Mouse (Mus musculus) forebrain, embryonic 15.5 days (tissue): ENCODE data around the gene Lin52. TPM values are rescaled to one million over a fixed set of nuclear protein-coding genes. Genes with fewer than 3 reads are reported as not detected.

Experiments used
- ATAC-seq: fragments of 200-750 bp; cut with Nextera tagmentation; replicated peaks from 2 replicates; pipeline ENCODE4 v1.8.0; 2017; ENCODE audit warnings: mild to moderate bottlenecking, moderate TSS enrichment, moderate library complexity
- H3K27ac ChIP-seq: fragments of 300-500 bp; sonication (generic); replicated peaks from 2 replicates; pipeline ENCODE4 v1.5.1; 2015; ENCODE audit warnings: mild to moderate bottlenecking, inconsistent platforms
- H3K27me3 ChIP-seq: fragments of 300-500 bp; sonication (generic); 2 replicates; pipeline ENCODE4 v1.6.1; 2015; ENCODE audit warnings: inconsistent platforms
- H3K36me3 ChIP-seq: fragments of 300-500 bp; sonication (generic); 2 replicates; pipeline ENCODE4 v1.6.1; 2015; ENCODE audit warnings: mild to moderate bottlenecking, inconsistent platforms
- H3K4me1 ChIP-seq: fragments of 300-500 bp; sonication (generic); 2 replicates; pipeline ENCODE4 v1.6.1; 2015; ENCODE audit warnings: inconsistent platforms
- H3K4me2 ChIP-seq: fragments of 300-500 bp; sonication (generic); replicated peaks from 2 replicates; pipeline ENCODE4 v1.6.1; 2015; ENCODE audit warnings: mild to moderate bottlenecking, inconsistent platforms
- H3K4me3 ChIP-seq: fragments of 300-500 bp; sonication (generic); 2 replicates; pipeline ENCODE4 v1.5.1; 2015; ENCODE audit warnings: mild to moderate bottlenecking, inconsistent platforms
- H3K9ac ChIP-seq: fragments of 300-500 bp; sonication (generic); replicated peaks from 2 replicates; pipeline ENCODE4 v1.6.1; 2015; ENCODE audit warnings: mild to moderate bottlenecking, inconsistent platforms
- H3K9me3 ChIP-seq: fragments of 300-500 bp; sonication (generic); 2 replicates; pipeline ENCODE4 v1.6.1; 2016; ENCODE audit warnings: inconsistent platforms
- WGBS: fragments of 180-500 bp; shearing (Covaris S2); methylation state at CpG from one replicate; pipeline ENCODE4 v1.1.7; 2015; ENCODE audit warnings: mixed read lengths; 5-methylcytosine and 5-hydroxymethylcytosine counted together
- polyA plus RNA-seq: library from polyadenylated mRNA; unstranded; fragments of >200 nt; fragmentation: Nextera tagmentation; extraction: Ambion mirVana; gene quantifications from 2 replicates; pipeline ENCODE4 v1.2.1, GENCODE M21; 2015

Gene Lin52
- polyA plus RNA-seq, 1 experiment from 2014 or later, result 39.3 TPM

DNA sequence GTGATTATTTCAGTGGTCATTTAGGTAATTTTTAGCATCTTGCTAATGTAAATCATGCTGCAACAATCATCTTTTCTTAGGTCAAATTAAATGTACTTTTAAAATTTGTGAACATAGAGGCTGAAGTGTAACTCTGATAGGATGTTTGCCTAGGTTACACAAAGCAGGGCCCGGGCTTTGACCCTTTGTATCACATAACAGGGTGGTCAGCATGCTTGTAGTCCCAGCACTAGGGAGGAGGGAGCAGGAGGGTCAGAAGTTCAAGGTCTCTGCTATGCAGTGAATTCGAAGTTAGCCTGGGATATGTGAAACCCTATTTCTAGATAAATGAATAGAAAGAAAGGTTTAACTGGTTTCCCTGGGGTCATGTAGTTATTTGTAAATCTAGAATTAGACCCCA is 30.0 kb downstream of the Lin52 start:
- no peaks in the 10 kb centered on the region for H3K9me3 ChIP-seq
- no peaks in the 10 kb centered on the region for H3K27me3 ChIP-seq
- ATAC-seq, result no peak
- H3K4me1 ChIP-seq, result no peaks in the 10 kb centered on the region
- H3K36me3 ChIP-seq, result peaks cover 3% of the 10 kb centered on the region; the same call in 1 of the 2 replicates
- H3K4me3 ChIP-seq, result no peak overlapping the region
- H3K4me2 ChIP-seq, result no peak overlapping the region
- 76% methylated on average over 2 of the region's 2 CpGs for WGBS
- H3K27ac ChIP-seq, result no peak overlapping the region
- H3K9ac ChIP-seq, result no peak overlapping the region

DNA sequence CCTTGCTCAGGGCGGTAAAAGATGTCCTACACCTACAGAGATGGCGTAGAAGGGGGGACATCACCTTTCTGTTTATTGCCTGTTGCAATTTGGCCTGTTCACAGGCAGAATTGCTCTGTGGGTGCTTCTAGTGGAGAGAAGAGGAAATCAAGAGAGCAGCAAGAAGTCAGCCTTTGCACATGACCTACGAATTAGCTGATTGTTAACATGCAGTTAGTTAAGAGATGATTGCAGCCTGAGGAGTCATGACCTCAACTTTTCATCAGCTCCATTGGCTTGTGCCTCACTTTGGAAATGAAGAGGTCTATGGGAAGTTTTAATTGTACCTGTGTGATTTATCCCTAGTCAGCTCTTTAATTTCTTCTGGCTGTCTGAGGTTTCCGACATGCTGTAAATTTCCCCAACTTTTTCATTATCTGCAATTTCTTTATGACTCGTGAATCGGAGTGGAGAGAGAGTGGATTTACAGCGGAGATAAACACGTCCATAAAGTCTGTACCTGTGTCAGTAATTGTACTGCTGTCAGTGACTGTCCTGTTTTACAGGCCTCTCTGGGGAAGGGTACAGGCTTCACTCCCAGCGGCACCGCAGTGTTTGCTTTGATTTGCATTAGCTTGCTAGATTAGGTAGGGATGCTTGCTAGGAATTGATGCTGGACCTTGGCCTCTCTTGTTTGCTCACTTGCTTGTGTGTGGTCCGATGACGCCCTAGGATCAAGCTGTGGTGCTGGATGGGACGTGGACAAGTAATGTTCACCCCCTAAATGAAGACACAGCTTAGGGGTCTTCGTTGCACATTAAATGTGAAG is 31.8 kb downstream of the Lin52 start:
- 95% methylated on average over 14 of the region's 14 CpGs for WGBS
- Histone ChIP-seq H3K4me2 (no peak overlapping the region), H3K9ac (no peak overlapping the region), H3K27ac (no peak overlapping the region), H3K27me3 (no peaks in the 10 kb centered on the region), H3K4me3 (no peak overlapping the region), H3K9me3 (no peaks in the 10 kb centered on the region), H3K36me3 (peaks cover 3% of the 10 kb centered on the region; the same call in 1 of the 2 replicates), H3K4me1 (peaks cover 6% of the 10 kb centered on the region)
- no peak for ATAC-seq

DNA sequence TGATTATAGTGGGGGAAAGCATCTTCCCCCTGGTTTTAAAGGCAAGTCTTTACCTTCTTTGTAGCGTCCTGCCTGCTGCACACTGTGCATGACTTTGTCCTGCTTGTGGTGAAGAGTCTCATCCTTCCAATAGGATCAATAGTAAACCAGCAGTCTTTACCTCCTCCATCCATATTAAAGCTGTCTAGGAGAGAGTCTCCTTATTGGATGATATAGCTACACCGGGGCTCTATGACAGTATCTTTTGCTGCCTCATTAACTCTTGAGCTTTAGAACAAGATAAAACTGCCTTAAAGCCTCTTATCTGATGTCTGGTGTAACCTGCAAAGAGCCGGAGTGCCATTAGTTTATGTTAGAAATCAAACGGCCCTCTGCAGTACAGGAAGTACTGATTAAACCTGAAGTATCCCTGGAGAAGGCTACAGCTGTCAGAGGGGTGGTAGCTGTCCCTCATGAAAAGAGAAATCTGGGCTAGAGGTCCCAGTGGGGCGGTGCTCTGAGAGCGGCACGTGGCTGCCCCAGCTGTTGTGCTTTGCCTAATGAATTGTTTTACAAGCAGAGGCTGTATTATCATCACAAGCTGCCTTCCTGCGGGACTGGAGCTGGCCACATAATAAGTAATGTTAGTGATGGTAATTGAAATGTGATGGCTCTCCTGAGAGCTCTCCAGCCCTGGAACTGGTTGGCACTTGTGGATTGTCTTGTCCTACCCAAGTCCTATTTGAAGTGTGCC is 36.3 kb downstream of the Lin52 start:
- 0 out of 2 replicates have a peak overlapping the region, but pooled peaks have one; percentile 35 for H3K27ac ChIP-seq
- no peaks in the 10 kb centered on the region for H3K9me3 ChIP-seq
- H3K36me3 ChIP-seq, result no peaks in the 10 kb centered on the region
- ATAC-seq, result peak; percentile 13; the same call in 1 of the 2 replicates
- no peak overlapping the region for H3K9ac ChIP-seq
- WGBS, result 27% methylated on average over 8 of the region's 8 CpGs
- no peaks in the 10 kb centered on the region for H3K27me3 ChIP-seq
- peaks cover 6% of the 10 kb centered on the region for H3K4me1 ChIP-seq
- no peak overlapping the region for H3K4me3 ChIP-seq
- no peak overlapping the region for H3K4me2 ChIP-seq

DNA sequence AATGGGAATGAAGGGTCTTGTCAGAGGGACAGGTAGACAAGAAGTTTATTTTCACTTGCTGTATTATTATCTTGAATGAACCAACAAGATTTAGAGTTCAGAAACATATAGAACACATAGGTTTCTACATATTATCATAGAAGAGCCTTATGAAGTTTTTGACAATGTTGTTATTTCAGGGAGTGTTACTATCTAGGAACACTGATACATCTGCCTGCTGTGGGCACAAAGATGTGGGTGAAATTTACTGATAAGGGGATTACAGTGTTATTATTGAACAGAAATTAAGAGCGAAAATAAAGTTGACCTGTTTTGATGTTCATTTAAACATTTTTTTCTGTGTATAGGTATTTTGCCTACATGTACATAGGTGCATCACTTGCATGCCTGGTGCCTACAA is 45.6 kb downstream of the Lin52 start:
- Histone ChIP-seq H3K27me3 (no peaks in the 10 kb centered on the region), H3K4me1 (peaks cover 12% of the 10 kb centered on the region), H3K9ac (no peak overlapping the region), H3K27ac (no peak overlapping the region), H3K4me2 (no peak overlapping the region), H3K36me3 (no peaks in the 10 kb centered on the region), H3K9me3 (no peaks in the 10 kb centered on the region), H3K4me3 (no peak overlapping the region)
- WGBS, result 100% methylated on average over 1 of the region's 1 CpGs
- ATAC-seq, result no peak

DNA sequence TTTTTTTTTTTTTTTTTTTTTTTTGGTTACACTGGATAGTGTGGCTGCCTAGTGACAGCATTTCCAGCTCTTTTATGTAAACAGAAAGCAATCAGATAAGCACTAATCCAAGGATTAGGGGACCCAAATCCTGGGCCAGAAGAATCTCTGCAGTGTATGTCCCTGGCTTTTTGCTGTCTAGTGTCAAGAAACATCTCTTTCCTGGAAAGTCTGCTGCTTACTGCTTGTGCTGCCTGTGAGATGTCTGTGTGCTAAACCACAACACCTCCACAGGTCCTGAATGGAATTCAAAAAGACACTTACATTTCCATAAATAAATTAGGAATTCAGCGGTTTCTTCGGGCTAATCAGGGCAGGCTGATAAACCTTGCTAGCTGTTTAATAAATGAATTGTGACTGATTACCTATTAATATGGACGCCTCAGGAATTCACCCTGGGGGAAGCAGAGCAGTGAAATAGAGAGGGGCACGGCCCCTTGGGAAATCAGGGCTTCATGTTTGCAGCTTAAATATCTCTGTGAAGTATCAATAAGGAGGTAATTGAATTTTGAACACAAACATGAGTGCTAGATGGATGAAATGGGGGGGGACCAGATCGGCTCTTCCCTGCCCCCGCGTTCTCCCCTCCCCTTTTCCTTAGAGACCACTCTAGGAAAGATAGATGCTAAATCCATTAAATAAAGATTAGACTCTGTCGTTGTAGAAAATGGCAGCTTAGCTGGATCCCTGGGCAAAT is 49.5 kb downstream of the Lin52 start:
- Histone ChIP-seq H3K27me3 (no peaks in the 10 kb centered on the region), H3K4me1 (peaks cover 12% of the 10 kb centered on the region), H3K27ac (0 out of 2 replicates have a peak overlapping the region, but pooled peaks have one; percentile 9), H3K36me3 (no peaks in the 10 kb centered on the region), H3K4me2 (no peak overlapping the region), H3K9ac (no peak overlapping the region), H3K4me3 (no peak overlapping the region), H3K9me3 (no peaks in the 10 kb centered on the region)
- WGBS, result 38% methylated on average over 8 of the region's 8 CpGs
- ATAC-seq, result no peak

DNA sequence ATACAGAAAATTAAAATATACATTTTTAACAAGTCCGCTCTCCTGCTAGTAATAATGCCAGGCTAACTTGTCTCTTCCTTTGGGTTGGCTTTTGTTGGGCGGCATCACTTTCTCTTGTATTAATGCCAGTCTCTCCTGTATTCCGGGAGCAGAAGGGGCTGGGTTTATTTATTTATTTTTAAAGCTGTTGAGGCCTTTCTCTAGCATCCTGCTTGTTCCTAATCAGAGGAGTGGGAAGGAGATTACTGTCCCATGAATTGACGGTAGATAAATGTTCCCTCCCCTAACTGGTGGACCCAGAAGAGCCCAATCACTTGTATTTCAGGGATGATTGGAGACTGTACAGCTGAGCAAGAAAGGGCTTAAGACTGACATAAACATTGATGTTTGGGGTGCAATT is 50.1 kb downstream of the Lin52 start:
- 59% methylated on average over 4 of the region's 4 CpGs for WGBS
- ATAC-seq, result no peak
- H3K9ac ChIP-seq, result no peak overlapping the region
- peaks cover 12% of the 10 kb centered on the region for H3K4me1 ChIP-seq
- no peak overlapping the region for H3K4me2 ChIP-seq
- H3K4me3 ChIP-seq, result no peak overlapping the region
- H3K9me3 ChIP-seq, result no peaks in the 10 kb centered on the region
- H3K27me3 ChIP-seq, result no peaks in the 10 kb centered on the region
- H3K27ac ChIP-seq, result 0 out of 2 replicates have a peak overlapping the region, but pooled peaks have one; percentile 9
- no peaks in the 10 kb centered on the region for H3K36me3 ChIP-seq

DNA sequence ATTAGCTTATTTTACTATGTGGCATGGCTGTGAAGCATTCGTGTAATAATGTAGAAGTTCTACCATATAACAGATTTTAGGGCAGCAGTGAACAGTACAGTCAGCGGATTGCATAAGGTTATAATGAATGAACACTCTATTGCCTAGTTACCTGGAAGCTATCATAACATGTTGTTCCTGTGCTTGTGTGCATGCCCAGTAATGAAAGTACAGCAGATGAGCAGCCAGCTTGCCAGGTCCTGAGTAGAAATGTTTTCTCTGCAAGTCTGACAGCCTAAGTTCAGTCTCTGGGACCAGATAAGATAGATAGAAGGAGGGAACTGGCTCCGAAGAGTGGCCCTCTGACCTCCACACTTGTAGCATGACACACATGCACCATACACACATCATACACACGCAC is 55.6 kb downstream of the Lin52 start:
- WGBS, result 95% methylated on average over 4 of the region's 4 CpGs
- Histone ChIP-seq H3K9me3 (no peaks in the 10 kb centered on the region), H3K9ac (no peak overlapping the region), H3K27ac (no peak overlapping the region), H3K4me3 (no peak overlapping the region), H3K4me2 (no peak overlapping the region), H3K4me1 (no peaks in the 10 kb centered on the region), H3K36me3 (no peaks in the 10 kb centered on the region), H3K27me3 (no peaks in the 10 kb centered on the region)
- ATAC-seq, result no peak

DNA sequence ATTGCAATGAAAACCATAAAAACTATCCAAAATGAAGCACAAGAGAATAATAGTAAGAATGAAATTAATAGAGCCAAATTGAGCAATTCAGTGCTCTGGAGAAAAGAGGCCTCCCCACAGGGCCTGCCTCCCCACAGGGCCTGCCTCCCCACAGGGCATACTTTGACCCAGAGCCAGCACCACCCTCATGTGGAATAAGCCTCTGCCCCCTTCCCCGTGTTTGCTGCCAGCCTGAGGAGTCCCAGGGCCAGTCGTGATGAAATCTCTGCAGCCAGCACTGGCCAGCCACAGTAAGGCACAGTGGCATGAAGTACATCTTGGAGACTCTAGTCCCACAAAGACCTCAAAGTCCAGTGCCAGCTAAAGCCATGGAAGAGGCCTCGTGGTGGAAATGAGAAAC is 60.8 kb downstream of the Lin52 start:
- H3K27ac ChIP-seq, result no peak overlapping the region
- no peak overlapping the region for H3K4me2 ChIP-seq
- no peaks in the 10 kb centered on the region for H3K4me1 ChIP-seq
- H3K4me3 ChIP-seq, result no peak overlapping the region
- no peak overlapping the region for H3K9ac ChIP-seq
- no peaks in the 10 kb centered on the region for H3K9me3 ChIP-seq
- H3K36me3 ChIP-seq, result no peaks in the 10 kb centered on the region
- ATAC-seq, result no peak
- no peaks in the 10 kb centered on the region for H3K27me3 ChIP-seq
- 43% methylated on average over 3 of the region's 3 CpGs for WGBS

DNA sequence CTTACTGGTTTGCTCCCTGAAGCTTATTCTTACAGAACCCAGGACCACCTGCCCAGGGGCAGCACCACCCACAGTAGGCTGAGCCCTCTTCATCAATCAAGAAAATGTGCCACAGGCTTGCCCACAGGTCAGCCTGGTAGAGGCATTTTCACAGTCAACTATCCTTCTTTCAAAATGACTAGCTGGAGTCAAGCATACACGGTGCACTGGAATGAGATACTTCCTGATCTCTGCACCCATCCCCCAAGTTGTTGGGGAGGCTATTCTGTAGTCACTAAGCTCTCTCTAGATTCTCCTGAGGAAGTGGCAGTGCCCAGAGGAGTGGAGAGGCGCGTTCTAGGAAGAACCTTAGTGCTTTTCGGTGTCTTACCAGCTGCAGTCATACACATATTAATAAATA is 64.3 kb downstream of the Lin52 start:
- ATAC-seq, result no peak
- H3K4me2 ChIP-seq, result no peak overlapping the region
- WGBS, result 89% methylated on average over 4 of the region's 4 CpGs
- no peaks in the 10 kb centered on the region for H3K4me1 ChIP-seq
- no peaks in the 10 kb centered on the region for H3K9me3 ChIP-seq
- H3K4me3 ChIP-seq, result no peak overlapping the region
- H3K27me3 ChIP-seq, result no peaks in the 10 kb centered on the region
- H3K9ac ChIP-seq, result no peak overlapping the region
- H3K36me3 ChIP-seq, result no peaks in the 10 kb centered on the region
- H3K27ac ChIP-seq, result no peak overlapping the region

DNA sequence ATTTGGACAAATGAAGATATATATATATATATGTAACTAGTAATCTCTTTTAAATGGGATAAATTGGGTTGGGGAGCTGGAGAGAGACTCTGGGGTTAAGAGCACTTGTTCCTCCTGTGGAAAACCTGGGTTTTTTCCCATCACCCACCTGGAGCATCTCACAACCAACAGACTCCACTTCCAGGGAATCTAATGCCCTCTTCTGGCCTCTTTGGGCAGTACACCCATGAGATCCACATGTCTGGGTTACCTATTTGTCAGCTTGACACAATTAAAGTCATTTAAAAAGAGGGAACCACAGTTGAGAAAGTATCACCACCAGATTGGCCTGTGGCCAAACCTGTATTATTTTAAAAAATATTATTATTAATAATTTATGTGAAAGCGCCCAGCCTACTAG is 65.4 kb downstream of the Lin52 start:
- 95% methylated on average over 1 of the region's 1 CpGs for WGBS
- no peak overlapping the region for H3K9ac ChIP-seq
- no peaks in the 10 kb centered on the region for H3K27me3 ChIP-seq
- H3K4me3 ChIP-seq, result no peak overlapping the region
- H3K4me1 ChIP-seq, result no peaks in the 10 kb centered on the region
- H3K27ac ChIP-seq, result no peak overlapping the region
- H3K4me2 ChIP-seq, result no peak overlapping the region
- ATAC-seq, result no peak
- H3K36me3 ChIP-seq, result no peaks in the 10 kb centered on the region
- H3K9me3 ChIP-seq, result no peaks in the 10 kb centered on the region

DNA sequence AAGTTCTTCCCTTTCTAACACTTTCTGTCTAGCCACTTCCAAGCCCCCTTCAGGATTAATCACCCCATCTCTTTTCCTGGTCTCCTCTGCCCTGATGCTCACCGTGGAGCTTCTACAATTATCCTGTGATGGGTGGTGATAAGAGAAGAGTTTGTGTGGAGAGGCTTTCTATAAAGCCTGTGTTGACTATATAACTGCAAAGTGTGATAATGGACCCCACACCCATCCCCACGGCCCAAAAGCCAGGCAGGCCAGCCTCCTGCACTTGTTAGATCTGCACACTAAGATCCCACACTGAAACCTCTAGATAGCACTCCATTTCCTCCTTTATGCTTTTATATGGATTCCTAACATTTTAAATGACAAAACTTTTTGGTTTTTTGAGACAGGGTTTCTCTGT is 66.8 kb downstream of the Lin52 start:
- Histone ChIP-seq H3K27ac (no peak overlapping the region), H3K4me3 (no peak overlapping the region), H3K36me3 (no peaks in the 10 kb centered on the region), H3K9ac (no peak overlapping the region), H3K27me3 (no peaks in the 10 kb centered on the region), H3K4me1 (no peaks in the 10 kb centered on the region), H3K9me3 (no peaks in the 10 kb centered on the region), H3K4me2 (no peak overlapping the region)
- no peak for ATAC-seq
- WGBS, result 94% methylated on average over 2 of the region's 2 CpGs

DNA sequence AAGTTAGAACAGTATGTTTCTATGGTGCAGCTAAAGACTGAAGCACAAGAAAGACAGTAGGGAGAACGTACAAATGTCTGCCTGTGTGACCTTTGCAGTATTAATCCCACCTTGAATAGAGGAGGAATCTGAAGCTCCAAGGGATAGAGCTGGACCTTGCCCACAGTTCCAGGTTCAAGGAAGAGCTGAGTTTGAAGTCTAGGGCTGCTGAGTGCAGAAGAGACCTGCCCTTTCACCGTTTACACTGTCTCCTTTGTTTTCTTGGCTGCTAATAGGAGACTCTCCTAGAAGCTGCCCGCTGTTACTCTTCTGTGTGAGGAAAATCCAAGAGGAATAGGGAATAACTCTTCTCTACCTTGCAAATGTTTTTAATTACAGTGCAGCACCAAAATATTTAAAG is 72.5 kb downstream of the Lin52 start:
- no peak for ATAC-seq
- 39% methylated on average over 3 of the region's 3 CpGs for WGBS
- Histone ChIP-seq H3K27ac (no peak overlapping the region), H3K9ac (no peak overlapping the region), H3K4me3 (no peak overlapping the region), H3K36me3 (no peaks in the 10 kb centered on the region), H3K4me1 (peaks cover 18% of the 10 kb centered on the region; the same call in 1 of the 2 replicates), H3K4me2 (no peak overlapping the region), H3K9me3 (no peaks in the 10 kb centered on the region), H3K27me3 (no peaks in the 10 kb centered on the region)
